Mouse (Mus musculus) myocyte (in vitro differentiated cells): ENCODE measurements around the gene Pam16.

ENCODE experiments used
- CEBPB ChIP-seq: IDR thresholded peaks from 2 replicates; pipeline ENCODE4 v1.6.1; 2011; ENCODE audit warnings: mild to moderate bottlenecking, moderate library complexity; ENCODE audit not compliant: poor library complexity, insufficient read depth, severe bottlenecking
- E2F4 ChIP-seq: IDR thresholded peaks from one replicate; pipeline ENCODE4 v1.6.1; 2011; ENCODE audit warnings: mild to moderate bottlenecking, control low read depth, moderate library complexity; ENCODE audit not compliant: insufficient read depth
- MAX ChIP-seq: IDR thresholded peaks from one replicate; pipeline ENCODE4 v1.6.1; 2011; ENCODE audit warnings: low read depth, mild to moderate bottlenecking, control low read depth
- MYOD1 ChIP-seq, 3 experiments: IDR thresholded peaks; one replicate each; pipeline ENCODE4 v1.6.1; 2011; ENCODE audit warnings: control low read depth in 2 of 3, low read depth in 2 of 3, mild to moderate bottlenecking in 2 of 3, moderate library complexity in 1 of 3; ENCODE audit not compliant: insufficient read length in 2 of 3, control insufficient read depth in 1 of 3
- MYOG ChIP-seq, 3 experiments: IDR thresholded peaks; one replicate each; pipeline ENCODE4 v1.6.1; 2011; ENCODE audit warnings: control low read depth in 2 of 3, low read depth in 2 of 3, mild to moderate bottlenecking in 2 of 3; ENCODE audit not compliant: insufficient read length in 2 of 3, control insufficient read depth in 1 of 3, insufficient read depth in 1 of 3
- POLR2A ChIP-seq: IDR thresholded peaks from one replicate; pipeline ENCODE4 v1.6.1; 2011; ENCODE audit warnings: low read depth, mild to moderate bottlenecking, control low read depth, moderate library complexity; ENCODE audit not compliant: insufficient read length
- POLR2AphosphoS2 ChIP-seq: IDR thresholded peaks from one replicate; pipeline ENCODE4 v1.6.1; 2011; ENCODE audit warnings: low read depth, control low read depth; ENCODE audit not compliant: insufficient read length
- TCF12 ChIP-seq: IDR thresholded peaks from one replicate; pipeline ENCODE4 v1.6.1; 2011; ENCODE audit warnings: mild to moderate bottlenecking, control low read depth; ENCODE audit not compliant: poor library complexity, insufficient read depth, severe bottlenecking
- TCF3 ChIP-seq: IDR thresholded peaks from one replicate; pipeline ENCODE4 v1.6.1; 2011; ENCODE audit warnings: low read depth, control low read depth; ENCODE audit not compliant: insufficient read length
- USF1 ChIP-seq: IDR thresholded peaks from one replicate; pipeline ENCODE4 v1.6.1; 2011; ENCODE audit warnings: low read depth, mild to moderate bottlenecking, control low read depth, moderate library complexity

DNA sequence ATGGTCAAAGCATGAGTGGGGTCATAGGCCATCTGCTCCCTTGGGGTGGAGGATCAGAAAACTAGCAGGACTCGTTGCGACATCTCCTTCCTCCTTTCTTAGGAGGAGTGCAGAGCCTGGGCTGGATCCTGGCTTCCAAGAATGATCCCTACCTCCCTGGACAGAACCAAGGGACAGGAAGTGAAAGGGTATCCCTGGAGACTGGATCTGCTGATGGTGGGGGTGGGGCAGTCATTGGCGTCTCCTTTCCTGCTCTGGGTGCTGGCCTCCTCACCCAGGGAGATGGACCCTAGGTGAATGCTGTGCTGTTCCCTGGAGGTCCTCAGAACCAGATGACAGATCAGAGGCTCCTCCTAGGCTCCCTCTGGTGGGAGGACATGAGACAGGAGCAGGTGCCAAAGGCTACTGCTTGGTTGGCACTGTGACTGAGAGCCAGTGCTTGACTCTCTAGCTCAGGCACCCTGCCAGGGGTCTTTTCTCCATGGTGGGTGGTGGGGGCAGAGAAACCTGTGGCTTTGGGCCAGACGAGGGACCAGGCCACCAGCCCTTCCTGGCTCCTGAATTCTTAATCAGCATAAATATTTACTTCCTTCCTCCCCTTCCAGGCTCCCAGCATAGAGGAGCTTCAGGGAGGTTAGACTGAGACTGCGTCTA lies 18.2 kb downstream of the Pam16 start:
- peak in 2 of 3 experiments; percentile 29 to 65 for TF ChIP-seq MYOD1 (IDR thresholded peaks at IDR 0.05; ENCODE audit: control insufficient read depth in 1 of 3, insufficient read length in 2 of 3, low read depth in 2 of 3)
- no peak for TF ChIP-seq POLR2A
- TF ChIP-seq TCF12 = no peak
- TF ChIP-seq POLR2AphosphoS2 = no peak
- TF ChIP-seq CEBPB = peak; percentile 44; the same call in 1 of the 2 replicates
- TF ChIP-seq TCF3 = no peak
- no peak for TF ChIP-seq USF1
- no peak for TF ChIP-seq E2F4
- TF ChIP-seq MYOG (IDR thresholded peaks at IDR 0.05; ENCODE audit: control insufficient read depth in 1 of 3, insufficient read depth in 1 of 3, insufficient read length in 2 of 3, low read depth in 2 of 3) = peak in 1 of 3 experiments; percentile 62
- TF ChIP-seq MAX = no peak
